Mouse (Mus musculus) forebrain, embryonic 11.5 days (tissue): Measurements from ENCODE around the gene Zfp606. TPM values are rescaled to one million over a fixed set of nuclear protein-coding genes. Genes with fewer than 3 reads are reported as not detected.

ENCODE experiments used
- ATAC-seq: fragments of 200-750 bp; cut with Nextera tagmentation; replicated peaks from 2 replicates; pipeline ENCODE4 v1.8.0; 2017; ENCODE audit warnings: moderate TSS enrichment; ENCODE audit not compliant: low FRiP score
- DNase-seq: peaks from one replicate; pipeline ENCODE4 v3.0.0-alpha.2; 2017; ENCODE audit warnings: low spot score
- H3K27ac ChIP-seq: fragments of 300-500 bp; sonication (generic); 2 replicates; pipeline ENCODE4 v1.5.1; 2014; ENCODE audit warnings: low read depth, low read length
- H3K27me3 ChIP-seq: fragments of 300-500 bp; sonication (generic); 2 replicates; pipeline ENCODE4 v1.6.1; 2014; ENCODE audit warnings: mild to moderate bottlenecking, low read length, mixed read lengths; ENCODE audit not compliant: control insufficient read depth, insufficient read depth
- H3K36me3 ChIP-seq: fragments of 300-500 bp; sonication (generic); 2 replicates; pipeline ENCODE4 v1.6.1; 2014; ENCODE audit warnings: mild to moderate bottlenecking, low read length, moderate library complexity, mixed read lengths; ENCODE audit not compliant: control insufficient read depth, insufficient read depth
- H3K4me1 ChIP-seq: fragments of 300-500 bp; sonication (generic); replicated peaks from 2 replicates; pipeline ENCODE4 v1.6.1; 2014; ENCODE audit warnings: low read length, mixed read lengths; ENCODE audit not compliant: control insufficient read depth, insufficient read depth
- H3K4me2 ChIP-seq: fragments of 300-500 bp; sonication (generic); 2 replicates; pipeline ENCODE4 v1.6.1; 2014; ENCODE audit warnings: low read depth, mild to moderate bottlenecking, low read length, moderate library complexity, mixed read lengths; ENCODE audit not compliant: severe bottlenecking
- H3K4me3 ChIP-seq: fragments of 300-500 bp; sonication (generic); 2 replicates; pipeline ENCODE4 v1.5.1; 2014; ENCODE audit warnings: low read depth, low read length
- H3K9ac ChIP-seq: fragments of 300-500 bp; sonication (generic); 2 replicates; pipeline ENCODE4 v1.6.1; 2014; ENCODE audit warnings: low read length
- H3K9me3 ChIP-seq: fragments of 300-500 bp; sonication (generic); 2 replicates; pipeline ENCODE4 v1.6.1; 2016; ENCODE audit warnings: low read length, mixed read lengths; ENCODE audit not compliant: control insufficient read depth
- WGBS: fragments of 180-500 bp; shearing (Covaris S2); extraction: QIAGEN DNeasy Blood & Tissue Kit; methylation state at CpG from one replicate; pipeline ENCODE4 v1.1.7; 2014; 5-methylcytosine and 5-hydroxymethylcytosine counted together
- polyA plus RNA-seq: library from polyadenylated mRNA; unstranded; fragments of >200 nt; fragmentation: Nextera tagmentation; extraction: Ambion mirVana; gene quantifications from 2 replicates; pipeline ENCODE4 v1.2.1, GENCODE M21; 2014

Gene Zfp606
- 47.1 and 49.7 TPM in 2 replicates for polyA plus RNA-seq

DNA sequence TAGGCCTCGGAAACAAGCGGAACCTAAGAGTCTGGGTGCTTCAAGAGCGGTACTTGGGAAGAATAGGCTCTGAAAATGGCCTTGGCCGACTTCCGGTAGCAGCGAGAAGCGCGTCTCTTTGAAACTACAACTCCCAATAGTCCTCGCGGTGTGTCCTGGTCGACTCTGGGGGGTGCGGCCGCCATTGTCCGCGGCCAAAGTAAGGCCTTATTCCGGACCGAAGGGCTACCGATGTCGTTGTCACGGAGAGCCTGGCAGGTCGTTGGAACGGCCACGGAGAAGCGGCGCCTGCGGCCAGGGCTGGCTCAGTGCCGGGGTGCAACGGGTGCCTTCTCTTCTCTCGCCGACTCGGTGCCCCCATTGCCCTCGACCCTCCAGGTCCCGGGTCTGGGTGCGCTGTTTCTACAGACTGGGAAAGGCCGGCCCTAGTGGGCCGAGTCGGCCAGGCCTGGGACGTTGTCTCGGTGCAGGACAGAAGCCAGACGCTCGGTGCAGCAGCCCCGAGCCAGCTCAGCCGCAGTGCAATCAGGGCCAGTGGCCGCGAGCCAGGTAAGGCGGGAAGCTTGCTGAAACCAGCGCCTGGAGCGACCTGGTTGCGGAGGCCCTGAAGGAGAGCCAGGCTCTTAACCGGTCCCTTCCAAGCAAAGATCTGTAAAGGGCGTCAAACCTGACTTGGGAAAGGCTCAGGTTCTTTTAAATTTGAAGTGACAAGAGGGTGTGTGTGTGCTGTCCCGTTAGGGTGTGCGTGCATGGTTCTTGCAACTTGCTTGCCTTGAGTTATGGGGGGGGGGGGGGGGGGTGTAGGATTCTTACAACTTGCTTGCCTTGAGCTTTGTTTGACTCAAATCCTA, at the start of gene Zfp606:
Zfp606 (plus strand) TSS at position 136 of the 851 bp plus-strand sequence.
- peak within 1 kb of the TSS; percentile 85 for H3K4me3 ChIP-seq
- DNase-seq = peak; percentile 89
- H3K27ac ChIP-seq = peak within 1 kb of the TSS; percentile 64; the same call in 1 of the 2 replicates
- WGBS = under 1% methylated on average over 53 of the region's 53 CpGs
- no peaks in the 10 kb centered on the region for H3K27me3 ChIP-seq
- peak within 1 kb of the TSS; percentile 95 for H3K9ac ChIP-seq
- H3K4me2 ChIP-seq = peak within 1 kb of the TSS; percentile 51
- peak; percentile 94 for ATAC-seq
- no peaks in the 10 kb centered on the region for H3K4me1 ChIP-seq
- peaks cover 28% of the 10 kb centered on the region for H3K36me3 ChIP-seq
- H3K9me3 ChIP-seq = peaks cover 7% of the 10 kb centered on the region; the same call in 1 of the 2 replicates

DNA sequence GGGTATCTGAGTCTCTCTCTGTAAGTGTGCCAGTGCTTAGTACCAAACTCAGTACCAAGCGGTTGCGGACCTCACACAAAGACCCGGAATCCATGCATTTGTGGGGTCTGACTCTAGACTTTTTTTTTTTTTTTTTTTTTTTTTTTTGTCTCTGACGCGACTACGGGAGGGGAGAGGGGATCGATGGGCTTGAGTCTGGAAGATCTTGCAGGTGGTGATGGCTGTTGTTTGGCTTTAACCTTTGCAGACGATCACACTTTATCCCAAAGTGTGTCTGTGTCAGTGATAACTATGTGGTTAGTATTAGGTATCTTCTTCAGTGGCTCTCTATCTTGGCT, 885 bp downstream of the Zfp606 start:
- Histone ChIP-seq H3K4me3 (peak overlapping the region; percentile 85), H3K9ac (peak overlapping the region; percentile 95), H3K4me2 (peak overlapping the region; percentile 51), H3K4me1 (no peaks in the 10 kb centered on the region), H3K9me3 (peaks cover 9% of the 10 kb centered on the region; the same call in 1 of the 2 replicates), H3K27ac (no peak overlapping the region), H3K36me3 (peaks cover 34% of the 10 kb centered on the region), H3K27me3 (no peaks in the 10 kb centered on the region)
- ATAC-seq (peak; percentile 25), DNase-seq (no peak)
- WGBS = under 1% methylated on average over 7 of the region's 8 CpGs

- peaks cover 10% of the 10 kb centered on the region for H3K9me3 ChIP-seq
- peak overlapping the region; percentile 95 for H3K9ac ChIP-seq
- 77% methylated on average over 4 of the region's 4 CpGs for WGBS
- no peaks in the 10 kb centered on the region for H3K4me1 ChIP-seq
- DNase-seq (no peak), ATAC-seq (no peak)
- H3K4me2 ChIP-seq = peak overlapping the region; percentile 51
- no peaks in the 10 kb centered on the region for H3K27me3 ChIP-seq
- peak overlapping the region; percentile 85 for H3K4me3 ChIP-seq
- peaks cover 39% of the 10 kb centered on the region for H3K36me3 ChIP-seq
- H3K27ac ChIP-seq = no peak overlapping the region
These were observed 1.4 kb downstream of the Zfp606 start for GRCm38 (mm10) chr7:12479525-12479924.

DNA sequence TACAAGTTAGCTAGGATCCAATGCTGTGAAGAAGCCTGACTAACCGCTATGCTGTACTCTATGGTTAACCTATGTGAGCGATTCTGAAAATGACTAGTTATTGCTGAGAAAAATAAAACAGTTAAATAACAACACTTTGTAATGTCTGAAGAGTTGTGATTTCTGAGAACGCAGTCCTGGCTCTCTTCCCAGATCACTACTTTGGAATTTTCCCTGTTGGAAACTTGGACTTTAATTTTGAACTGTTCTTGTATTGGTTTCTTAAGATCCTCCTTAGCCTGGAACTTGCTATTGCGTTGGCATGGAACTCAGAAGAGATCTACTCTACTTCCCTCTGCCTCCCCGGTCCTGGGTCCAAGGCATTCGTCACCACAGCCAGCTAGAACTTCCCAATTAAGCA, 5.7 kb downstream of the Zfp606 start:
- peaks cover 24% of the 10 kb centered on the region for H3K9me3 ChIP-seq
- H3K27ac ChIP-seq = no peak overlapping the region
- no peak overlapping the region for H3K4me2 ChIP-seq
- no peak for DNase-seq
- no peaks in the 10 kb centered on the region for H3K4me1 ChIP-seq
- H3K4me3 ChIP-seq = no peak overlapping the region
- no peak for ATAC-seq
- peaks cover 72% of the 10 kb centered on the region for H3K36me3 ChIP-seq
- no peaks in the 10 kb centered on the region for H3K27me3 ChIP-seq
- no peak overlapping the region for H3K9ac ChIP-seq
- WGBS = 97% methylated on average over 6 of the region's 6 CpGs

DNA sequence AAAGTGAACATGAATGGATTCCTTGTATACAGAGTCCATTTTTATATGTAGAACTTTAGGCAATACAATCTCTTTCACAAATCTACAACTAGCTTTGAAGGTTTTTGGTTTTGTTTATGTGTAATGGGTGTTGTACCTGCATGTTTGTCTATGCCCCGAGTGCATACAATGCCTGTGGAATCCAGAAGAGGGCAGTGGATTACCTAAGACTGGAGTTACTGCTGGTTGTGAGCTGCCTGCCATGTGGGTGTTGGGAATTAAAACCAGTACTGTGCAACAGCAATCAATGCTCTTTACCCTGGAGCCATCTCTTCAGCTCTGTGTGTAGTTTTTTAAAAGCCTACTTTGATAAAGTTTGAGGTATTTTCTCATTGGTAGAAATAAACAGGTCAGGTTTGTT, 7.9 kb downstream of the Zfp606 start:
- Histone ChIP-seq H3K27me3 (no peaks in the 10 kb centered on the region), H3K27ac (no peak overlapping the region), H3K9me3 (peaks cover 33% of the 10 kb centered on the region), H3K4me2 (no peak overlapping the region), H3K4me1 (no peaks in the 10 kb centered on the region), H3K4me3 (no peak overlapping the region), H3K9ac (no peak overlapping the region), H3K36me3 (peaks cover 83% of the 10 kb centered on the region)
- ATAC-seq (no peak), DNase-seq (no peak)
- 94% methylated on average over 1 of the region's 1 CpGs for WGBS

GRCm38 (mm10) chr7:12486691-12487090, 8.6 kb downstream of the Zfp606 start:
- Histone ChIP-seq H3K4me3 (no peak overlapping the region), H3K4me1 (no peaks in the 10 kb centered on the region), H3K27me3 (no peaks in the 10 kb centered on the region), H3K36me3 (peaks cover 84% of the 10 kb centered on the region), H3K9me3 (peaks cover 36% of the 10 kb centered on the region), H3K27ac (no peak overlapping the region), H3K4me2 (no peak overlapping the region), H3K9ac (no peak overlapping the region)
- DNase-seq = no peak
- no peak for ATAC-seq

- no peak overlapping the region for H3K4me2 ChIP-seq
- H3K4me3 ChIP-seq = no peak overlapping the region
- WGBS = 66% methylated on average over 1 of the region's 1 CpGs
- H3K36me3 ChIP-seq = no peaks in the 10 kb centered on the region
- no peak for DNase-seq
- ATAC-seq = no peak
- no peak overlapping the region for H3K9ac ChIP-seq
- H3K27me3 ChIP-seq = no peaks in the 10 kb centered on the region
- peaks cover 5% of the 10 kb centered on the region; the same call in 1 of the 2 replicates for H3K9me3 ChIP-seq
- no peak overlapping the region for H3K27ac ChIP-seq
- no peaks in the 10 kb centered on the region for H3K4me1 ChIP-seq
These were observed 32.8 kb downstream of the Zfp606 start for GRCm38 (mm10) chr7:12510913-12511312.

DNA sequence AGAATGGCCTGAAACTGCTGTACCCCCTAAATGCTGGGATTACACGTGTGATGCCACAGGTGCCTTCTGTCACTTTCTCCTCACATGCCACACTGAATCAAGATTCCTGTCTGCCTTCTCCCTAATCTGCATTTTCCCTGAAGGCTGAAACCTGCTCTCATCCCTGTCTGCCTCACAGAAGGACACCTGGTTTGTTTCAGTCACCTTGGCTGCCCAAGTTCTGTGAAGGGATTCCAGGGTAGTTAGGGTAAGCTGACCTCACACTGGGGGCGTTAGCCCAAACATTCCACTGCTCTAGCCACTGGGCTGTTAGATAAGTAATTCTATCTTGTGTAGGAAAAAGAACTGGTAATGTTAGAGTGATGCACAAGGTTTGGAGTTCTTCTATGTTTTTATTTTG, 34.1 kb downstream of the Zfp606 start, which contains the start of gene 2900092C05Rik:
2900092C05Rik (plus strand) TSS at position 301 of the 400 bp plus-strand sequence.
- 63% methylated on average over 2 of the region's 2 CpGs for WGBS

More for the DNA sequence above, 34.1 kb downstream of the Zfp606 start, which contains the start of gene 2900092C05Rik:
- DNase-seq (no peak), ATAC-seq (no peak)
- no peaks in the 10 kb centered on the region for H3K27me3 ChIP-seq
- H3K36me3 ChIP-seq = no peaks in the 10 kb centered on the region
- H3K4me2 ChIP-seq = no peak within 1 kb of the TSS
- H3K9me3 ChIP-seq = peaks cover 5% of the 10 kb centered on the region; the same call in 1 of the 2 replicates
- no peak within 1 kb of the TSS for H3K9ac ChIP-seq
- no peak within 1 kb of the TSS for H3K27ac ChIP-seq
- no peaks in the 10 kb centered on the region for H3K4me1 ChIP-seq
- H3K4me3 ChIP-seq = no peak within 1 kb of the TSS
